Mouse (Mus musculus) MEL (cell line): ENCODE data around the gene Cacna1s.

Experiments used
- EP300 ChIP-seq, 2 experiments: IDR thresholded peaks; 2 replicates each; pipeline ENCODE4 v1.6.1; 2011; ENCODE audit warnings: improper control_type of control experiment in 2 of 2, low read length in 2 of 2, low read depth in 1 of 2, mild to moderate bottlenecking in 1 of 2
- HCFC1 ChIP-seq: IDR thresholded peaks from 2 replicates; pipeline ENCODE4 v1.6.1; 2012; ENCODE audit warnings: low read depth, mild to moderate bottlenecking, inconsistent platforms, low read length, improper control_type of control experiment, moderate library complexity
- USF1 ChIP-seq: IDR thresholded peaks from 2 replicates; pipeline ENCODE4 v1.6.1; 2014; ENCODE audit warnings: low read depth, mild to moderate bottlenecking, inconsistent platforms, low read length, improper control_type of control experiment, moderate library complexity
- ZKSCAN1 ChIP-seq: IDR thresholded peaks from 2 replicates; pipeline ENCODE4 v1.6.1; 2012; ENCODE audit warnings: low read depth, mild to moderate bottlenecking, inconsistent platforms, low read length, improper control_type of control experiment, moderate library complexity

DNA sequence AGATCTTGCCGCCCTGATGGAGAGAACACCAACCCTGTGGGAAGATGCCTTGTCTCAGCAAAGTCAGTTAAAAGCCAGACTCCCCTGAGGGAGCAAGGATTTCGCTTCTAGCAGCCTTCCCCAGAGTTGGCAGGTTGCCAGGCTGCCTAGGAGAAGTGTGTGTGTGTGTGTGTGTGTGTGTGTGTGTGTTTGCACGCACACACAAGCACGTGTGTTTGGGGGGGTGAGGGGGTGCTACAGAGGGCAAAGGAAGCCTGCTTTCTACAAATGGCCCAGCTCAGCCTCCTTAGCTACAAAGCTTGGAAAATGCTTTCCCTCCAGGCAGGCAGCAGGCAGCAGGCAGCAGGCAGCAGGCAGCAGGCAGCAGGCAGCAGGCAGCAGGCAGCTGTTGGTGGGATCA, 85.0 kb downstream of the Cacna1s start:
- TF ChIP-seq EP300 (IDR thresholded peaks at IDR 0.05; ENCODE audit: low read depth in 1 of 2, low read length in 2 of 2) (0 out of 4 replicates have a peak, but pooled peaks of 1 of the 2 experiments have one; percentile 11), USF1 (no peak), ZKSCAN1 (no peak), HCFC1 (no peak)
